Mouse (Mus musculus) common myeloid progenitor, adult 5-6 weeks (primary cell): ENCODE measurements around the gene Esp23. TPM values are rescaled to one million over a fixed set of nuclear protein-coding genes. Genes with fewer than 3 reads are reported as not detected.
"Not testable (repeated sequence)": the region's sequence is repeated elsewhere in the genome, so short reads cannot be mapped to it uniquely, and the experiment has no call there.

Experiments
- ATAC-seq: replicated peaks from 2 replicates; pipeline ENCODE4 v1.8.0; 2016; ENCODE audit warnings: low read depth, mild to moderate bottlenecking, moderate TSS enrichment, inconsistent platforms; ENCODE audit not compliant: poor library complexity, severe bottlenecking
- total RNA-seq: library from RNA; stranded (forward); fragments of 200-1000, 187-1606 nt; gene quantifications from 2 replicates; pipeline ENCODE4 v1.2.3, GENCODE M21; 2017

The Esp23 gene
- total RNA-seq, result not detected in 2 replicates

DNA sequence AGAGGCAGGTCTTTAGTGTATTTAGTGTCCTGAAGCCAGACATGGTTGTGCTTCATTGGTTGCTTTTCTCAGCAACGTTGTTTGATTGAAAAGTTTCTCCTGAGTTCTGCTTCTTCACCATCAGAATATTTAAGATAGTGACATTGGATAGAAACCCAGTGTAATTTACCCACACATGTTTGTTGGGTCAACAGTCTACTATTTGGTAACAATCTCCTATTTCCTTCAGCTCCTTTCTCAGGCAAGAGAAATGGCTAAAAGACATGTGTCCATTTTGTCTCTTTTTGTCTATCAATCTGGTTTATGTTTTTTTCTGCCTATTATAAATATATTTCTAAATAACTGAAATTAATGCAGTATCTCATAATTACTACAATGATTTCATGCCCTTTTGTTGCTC lies at the start of gene Esp23:
TSS of gene Esp23 (minus strand) at position 101 of the 400 bp plus-strand sequence.
- no peak for ATAC-seq

DNA sequence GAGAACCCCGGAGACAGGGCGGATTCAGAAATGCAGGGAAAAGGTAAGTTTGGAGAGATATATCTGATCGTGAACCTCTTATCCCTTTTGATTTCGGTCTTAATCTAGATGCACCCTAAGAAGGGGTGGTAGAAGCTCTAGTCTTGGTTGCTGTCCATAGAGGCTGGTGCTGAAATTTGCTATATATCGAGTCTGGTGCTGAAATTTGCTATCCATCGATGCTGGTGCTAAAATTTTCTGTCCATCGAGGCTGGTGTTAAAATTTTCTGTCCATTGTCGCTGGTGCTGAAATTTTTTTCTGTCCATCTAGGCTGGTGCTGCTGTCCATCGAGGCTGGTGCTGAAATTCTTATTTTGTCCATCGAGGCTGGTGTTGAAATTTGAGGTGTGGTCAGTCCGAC lies 30.3 kb upstream of the Esp23 start:
- not testable (repeated sequence) for ATAC-seq

GRCm38 (mm10) chr17:39095034-39095433 lies 18.2 kb upstream of the Esp23 start, which contains the start of gene Esp22:
Gene Esp22, plus strand, starts transcription at chr17:39095334.
- no peak for ATAC-seq

DNA sequence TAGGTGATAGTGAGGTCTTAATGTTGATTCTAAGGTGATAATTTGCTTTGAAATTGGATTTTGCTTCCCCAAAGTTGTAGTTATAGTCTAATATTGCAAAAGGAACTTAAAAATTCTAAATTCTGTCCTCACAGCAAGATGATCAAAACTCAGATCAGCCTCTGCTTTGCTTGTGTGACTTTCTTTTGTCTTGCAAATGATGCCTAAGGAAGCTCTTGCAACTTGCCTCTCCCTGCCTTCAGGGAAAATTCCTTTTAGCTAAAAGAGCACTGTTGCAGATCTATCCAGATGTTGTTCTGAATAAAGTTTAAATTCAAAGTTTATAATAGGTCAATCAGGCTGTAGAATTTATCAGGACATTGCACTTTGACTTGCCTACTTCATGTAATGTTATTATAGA lies 13.2 kb downstream of the Esp23 start:
- ATAC-seq, result no peak

DNA sequence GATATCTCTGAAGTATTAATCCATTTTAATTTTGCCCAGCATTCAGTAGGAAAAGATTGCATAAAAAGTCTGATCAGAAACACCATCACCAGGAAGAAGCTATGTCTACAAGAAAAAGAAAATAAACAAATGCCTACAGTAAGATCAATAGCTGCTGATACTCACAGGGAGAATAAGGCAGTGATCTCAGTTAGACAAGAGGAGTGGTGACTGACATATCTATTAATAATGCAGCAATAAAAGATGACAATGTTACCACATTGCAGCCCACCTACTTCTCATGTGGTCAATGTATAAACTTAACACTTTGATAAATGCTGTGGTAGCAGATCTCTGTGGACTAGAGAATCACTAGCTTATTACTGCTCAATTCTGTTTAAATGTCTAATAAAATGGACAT lies 33.6 kb downstream of the Esp23 start, which contains the start of gene Gm21903:
TSS of gene Gm21903 (minus strand) at position 101 of the 400 bp plus-strand sequence.
- no peak for ATAC-seq

GRCm38 (mm10) chr17:39036395-39036794 lies 40.4 kb downstream of the Esp23 start, which contains the start of gene Esp24:
Gene Esp24, plus strand, starts transcription at chr17:39036695.
- not testable (repeated sequence) for ATAC-seq

Other genes starting within 250 kb of the Esp23 start
- gene Esp24, start 40.3 kb downstream of the Esp23 start, total RNA-seq, result not detected in 2 replicates
- gene Gm21903, start 33.7 kb downstream of the Esp23 start, total RNA-seq, result not detected in 2 replicates
- not detected in 2 replicates for gene Esp22, start 18.3 kb upstream of the Esp23 start, total RNA-seq